Mouse (Mus musculus): ENCODE measurements at regions not wholly inside any gene's neighbourhood (a gene's known extent, or its start where the extent isn't known, plus 50 kb on each side); places are given as distances from the start of the nearest gene placed in this dataset.
"Not testable (repeated sequence)": the region's sequence is repeated elsewhere in the genome, so short reads cannot be mapped to it uniquely, and the experiment has no call there.

- no peak for DNase-seq (ENCODE audit: low spot score)
Measured at GRCm38 (mm10) chr1:194565574-194565973, 52.4 kb upstream of the Plxna2 start.

GRCm38 (mm10) chr1:194563946-194564345 is 54.1 kb upstream of the Plxna2 start:
- DNase-seq (ENCODE audit: low spot score): no peak

DNA sequence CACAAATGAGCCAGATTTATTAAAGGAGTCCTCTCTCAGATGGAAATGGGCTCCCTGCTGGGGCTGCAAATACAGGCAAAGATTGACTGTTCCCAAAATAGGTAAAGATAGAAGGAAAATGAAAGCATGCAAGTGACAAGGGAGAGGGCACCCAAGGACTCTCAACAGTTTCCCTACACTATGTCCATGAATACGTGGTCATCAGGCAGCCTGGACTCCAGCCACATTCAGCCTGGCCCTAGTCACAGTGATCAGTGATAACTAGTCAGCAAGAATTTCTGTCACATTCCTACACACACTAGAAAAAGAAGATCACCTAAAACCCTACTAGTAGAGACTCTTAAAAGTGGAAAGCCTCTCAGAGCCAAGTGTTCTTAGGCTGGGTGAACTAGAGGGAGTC is 56.9 kb upstream of the Plxna2 start:
- no peak for DNase-seq (ENCODE audit: low spot score)

DNA sequence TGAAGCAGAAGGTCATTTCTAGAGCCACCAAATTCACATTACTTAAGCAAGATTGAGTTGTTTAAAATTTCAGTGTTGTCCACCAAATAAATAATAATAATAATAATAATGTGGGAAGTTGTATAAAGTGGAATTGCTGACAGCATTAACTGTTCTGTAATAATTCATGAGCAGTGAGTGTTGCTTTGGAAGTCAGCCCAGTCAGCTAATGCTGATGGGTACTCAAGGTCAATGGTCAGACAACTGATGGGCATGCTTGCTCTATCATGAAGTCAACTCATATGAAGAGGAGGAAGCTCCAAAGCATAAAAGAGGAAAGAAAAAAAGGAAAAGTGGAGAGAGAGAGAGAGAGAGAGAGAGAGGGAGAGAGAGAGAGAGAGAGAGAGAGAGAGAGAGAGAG is 69.4 kb upstream of the Plxna2 start:
- DNase-seq (ENCODE audit: low spot score): no peak

- DNase-seq (ENCODE audit: low spot score): no peak
Measured at GRCm38 (mm10) chr1:194548243-194548642, 69.8 kb upstream of the Plxna2 start.

GRCm38 (mm10) chr1:194540923-194541322 is 77.1 kb upstream of the Plxna2 start:
- DNase-seq (ENCODE audit: low spot score): no peak

DNA sequence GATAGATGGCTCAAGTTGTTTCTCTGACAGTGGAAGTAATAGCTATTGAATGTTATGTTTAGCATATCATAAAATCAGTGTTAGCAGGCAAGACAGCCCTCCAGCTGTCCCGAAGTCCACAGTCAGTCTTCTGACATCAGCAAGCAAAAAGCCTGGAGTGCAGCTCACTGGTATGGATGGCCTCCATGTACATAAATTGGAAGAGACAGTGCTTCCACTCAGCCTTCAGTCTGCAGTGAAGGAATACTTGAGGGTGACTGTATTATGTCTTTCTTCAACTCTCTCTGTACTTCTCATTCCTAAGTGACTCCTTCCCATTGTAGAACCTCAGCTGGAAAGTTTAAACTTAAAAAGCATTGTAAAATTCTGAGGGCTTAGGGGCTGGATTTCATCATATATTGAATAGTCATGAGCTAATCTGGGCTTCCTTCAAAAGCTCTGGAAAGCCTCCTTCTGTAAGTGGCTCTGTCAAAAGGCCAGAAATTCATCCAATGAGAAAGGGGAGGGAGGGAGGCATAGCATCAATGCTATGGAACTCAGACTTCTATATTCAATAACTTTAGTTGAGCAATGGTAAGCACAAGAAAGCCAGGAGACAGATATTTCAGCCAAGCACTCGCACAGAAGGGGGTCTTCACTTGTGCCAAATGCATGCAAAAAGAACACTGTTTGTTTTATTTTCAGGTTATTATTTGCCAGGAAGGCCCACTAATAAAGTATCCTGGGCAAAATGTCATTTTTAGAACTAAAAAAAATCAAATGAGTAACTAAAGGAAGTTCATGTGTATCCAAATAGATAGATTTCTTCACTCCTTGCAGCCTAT is 90.5 kb upstream of the Plxna2 start:
- DNase-seq (ENCODE audit: low spot score): no peak

DNA sequence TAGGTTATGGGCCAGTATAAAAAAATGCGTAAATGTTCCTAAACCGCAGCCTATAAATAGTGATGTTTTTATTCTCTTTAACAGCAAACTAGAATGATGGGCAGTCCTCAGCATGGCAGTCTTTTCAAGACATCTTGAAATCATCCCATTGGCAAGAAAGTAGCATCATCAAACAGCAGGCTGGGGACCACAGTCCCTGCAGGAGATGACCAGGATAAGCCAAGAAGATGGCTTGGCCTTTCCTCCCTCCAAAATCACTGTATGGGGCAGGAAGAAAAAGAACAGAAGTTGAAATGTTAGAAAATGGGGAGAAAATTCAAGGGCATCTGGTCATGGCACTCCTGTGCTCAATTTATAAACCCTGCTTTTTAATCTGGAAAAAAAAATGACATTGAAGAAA is 93.0 kb upstream of the Plxna2 start:
- no peak for DNase-seq (ENCODE audit: low spot score)

- no peak for DNase-seq (ENCODE audit: low spot score)
Measured at GRCm38 (mm10) chr1:194521216-194521615, 96.8 kb upstream of the Plxna2 start.

- DNase-seq (ENCODE audit: low spot score): no peak
Measured at GRCm38 (mm10) chr1:194519509-194520220, 98.4 kb upstream of the Plxna2 start.

DNA sequence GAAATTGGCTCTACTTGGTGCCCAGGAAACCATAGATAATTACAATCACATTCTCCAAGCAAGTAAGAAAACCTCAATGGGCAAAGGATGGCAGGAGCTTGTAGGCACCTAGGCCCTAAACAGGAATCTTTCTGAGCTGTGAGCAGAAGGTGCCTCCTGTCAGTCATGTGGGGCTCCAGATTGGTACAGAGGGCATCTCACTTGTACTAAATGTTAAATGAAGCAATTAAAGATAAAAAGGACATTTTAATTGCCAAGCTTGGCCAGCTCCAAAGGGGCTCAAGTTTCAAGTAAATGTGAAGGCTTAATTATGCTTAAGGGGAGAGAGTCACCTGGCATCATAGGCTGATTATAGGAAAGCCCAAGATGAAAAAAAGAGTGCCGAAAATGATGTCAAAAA is 101.9 kb upstream of the Plxna2 start:
- no peak for DNase-seq (ENCODE audit: low spot score)

DNA sequence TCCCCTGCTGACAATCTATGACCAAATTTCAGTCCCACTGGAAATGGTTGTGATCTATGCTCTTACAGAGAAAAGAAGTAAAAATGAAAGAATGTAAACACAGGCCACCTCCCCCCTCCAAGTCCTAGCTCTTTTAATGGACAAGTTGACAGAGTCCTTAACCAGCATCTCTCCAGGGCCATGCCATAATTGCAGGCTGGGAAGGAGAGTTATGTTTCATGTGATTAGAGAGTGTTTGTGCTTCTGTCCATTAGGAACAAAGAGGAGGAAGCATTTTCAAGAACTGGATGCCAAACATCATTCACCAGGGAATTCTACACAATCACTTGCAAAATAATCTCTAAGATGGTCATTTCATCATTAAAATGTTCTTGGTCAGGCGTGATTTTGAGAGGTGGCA is 109.7 kb upstream of the Plxna2 start:
- DNase-seq (ENCODE audit: low spot score): no peak

DNA sequence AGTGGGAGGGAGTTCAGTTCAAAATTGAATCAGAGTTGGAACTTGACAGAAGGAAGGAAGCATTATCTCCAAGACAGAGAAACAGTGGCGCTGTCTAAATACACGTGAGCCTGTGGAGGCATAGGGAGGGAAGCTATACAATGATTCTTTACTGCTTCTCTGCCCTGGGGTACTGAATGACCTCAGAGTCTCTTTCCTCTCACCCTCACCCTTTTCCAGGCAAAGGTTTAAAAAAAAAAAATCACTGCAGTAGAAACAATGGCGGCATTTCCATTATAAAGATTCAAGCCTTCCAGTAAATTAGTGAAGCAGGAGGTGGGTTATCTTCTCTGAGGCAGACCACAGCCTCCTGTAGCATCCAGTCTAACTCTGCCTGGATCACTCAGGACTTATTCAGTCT is 112.2 kb upstream of the Plxna2 start:
- DNase-seq (ENCODE audit: low spot score): no peak

GRCm38 (mm10) chr1:194504207-194504606 is 113.8 kb upstream of the Plxna2 start:
- no peak for DNase-seq (ENCODE audit: low spot score)

- DNase-seq (ENCODE audit: low spot score): no peak
Measured at GRCm38 (mm10) chr1:194503517-194503916, 114.5 kb upstream of the Plxna2 start.

- DNase-seq (ENCODE audit: low spot score): no peak
Measured at GRCm38 (mm10) chr1:194496424-194496823, 121.6 kb upstream of the Plxna2 start.

GRCm38 (mm10) chr1:194491111-194491510 is 126.9 kb upstream of the Plxna2 start:
- DNase-seq (ENCODE audit: low spot score): no peak

DNA sequence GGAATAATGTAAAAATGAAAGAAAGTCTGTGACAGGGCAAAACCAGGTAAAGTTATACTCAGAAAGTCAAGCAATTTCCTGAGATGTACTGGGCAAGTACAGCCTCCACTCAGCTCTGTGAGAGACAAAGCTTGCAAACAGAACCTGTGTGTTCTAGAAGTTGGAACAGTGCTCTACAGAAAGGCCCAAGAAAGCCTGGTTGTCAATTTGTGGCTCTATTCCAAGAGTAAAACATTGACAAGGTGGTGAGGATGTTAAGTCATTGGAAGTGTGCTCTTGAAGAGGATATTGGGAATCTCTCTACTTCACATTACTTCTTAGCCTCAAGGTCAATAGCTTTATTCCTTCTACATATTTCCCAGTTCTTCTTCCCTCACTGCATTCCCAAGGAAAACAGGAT is 129.9 kb upstream of the Plxna2 start:
- no peak for DNase-seq (ENCODE audit: low spot score)

DNA sequence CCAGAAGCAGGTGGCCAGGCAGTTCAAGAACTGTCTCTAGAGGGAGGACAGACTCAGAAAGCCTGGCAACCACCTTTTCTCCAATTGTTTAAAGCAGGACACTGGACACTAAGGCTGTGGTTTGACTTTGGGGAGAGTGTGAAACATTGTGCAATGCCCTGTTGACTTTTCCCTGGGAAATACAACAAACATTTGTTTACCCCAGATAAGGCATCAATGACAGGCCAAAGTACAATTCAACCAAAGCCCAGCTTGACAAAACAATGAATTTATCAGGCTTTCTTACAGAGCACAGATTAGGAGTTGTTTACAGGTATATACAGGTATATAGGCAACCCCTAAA is 135.3 kb upstream of the Plxna2 start:
- no peak for DNase-seq (ENCODE audit: low spot score)

DNA sequence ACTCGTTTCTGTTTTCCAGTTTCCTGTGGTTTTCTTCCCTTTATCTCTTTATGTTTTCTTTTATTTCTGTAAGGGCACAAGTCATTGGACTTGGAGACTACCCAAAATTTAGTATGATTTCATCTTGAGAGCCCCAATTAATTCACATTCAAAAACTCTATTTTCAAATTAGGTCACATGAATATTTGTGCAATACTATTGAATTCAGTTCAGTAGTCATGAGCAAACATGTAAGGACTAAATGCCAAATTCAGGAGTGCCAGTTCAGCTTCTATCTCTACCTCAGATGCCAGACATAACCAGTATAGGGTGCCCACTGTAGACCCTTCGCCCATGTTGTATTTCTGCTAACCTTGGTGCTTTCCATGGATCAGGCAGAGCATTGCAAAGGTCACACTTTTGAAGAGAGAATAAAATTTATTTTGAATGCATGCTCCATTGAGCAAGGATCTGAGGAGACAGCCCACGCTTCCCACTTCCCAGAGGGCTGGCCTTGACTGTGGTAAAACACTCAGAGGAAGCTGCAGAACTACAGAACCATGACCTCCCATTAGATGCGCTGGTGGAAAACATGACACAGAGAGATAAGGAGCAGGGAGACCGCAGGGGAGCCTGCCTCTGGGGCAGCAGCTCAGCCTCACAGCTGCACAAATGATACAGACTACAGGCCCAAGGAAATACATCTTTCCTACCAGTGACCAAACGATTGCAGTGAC is 135.9 kb upstream of the Plxna2 start:
- DNase-seq (ENCODE audit: low spot score): peak; percentile 2

DNA sequence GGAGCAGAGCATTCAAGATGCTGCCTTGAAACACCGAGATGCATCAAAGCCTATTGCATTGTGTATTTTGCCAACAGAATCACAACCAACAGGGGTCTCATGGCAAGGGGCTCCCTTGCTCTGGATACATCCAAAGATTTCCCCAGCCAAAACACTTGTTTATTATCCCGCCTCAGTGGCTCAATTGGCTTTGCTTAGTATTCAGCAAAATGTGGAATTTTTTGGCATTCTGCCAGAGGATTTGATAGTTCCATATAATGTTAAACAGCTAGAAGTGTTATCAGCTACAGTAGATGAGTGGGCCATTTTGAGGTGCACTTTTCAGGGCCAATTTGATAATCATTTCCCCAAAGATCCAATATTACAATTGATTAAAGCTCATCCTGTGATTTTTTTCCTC is 146.7 kb upstream of the Plxna2 start:
- not testable (repeated sequence) for DNase-seq (ENCODE audit: low spot score)

GRCm38 (mm10) chr1:194452480-194452879 is 165.5 kb upstream of the Plxna2 start:
- DNase-seq (ENCODE audit: low spot score): no peak

DNA sequence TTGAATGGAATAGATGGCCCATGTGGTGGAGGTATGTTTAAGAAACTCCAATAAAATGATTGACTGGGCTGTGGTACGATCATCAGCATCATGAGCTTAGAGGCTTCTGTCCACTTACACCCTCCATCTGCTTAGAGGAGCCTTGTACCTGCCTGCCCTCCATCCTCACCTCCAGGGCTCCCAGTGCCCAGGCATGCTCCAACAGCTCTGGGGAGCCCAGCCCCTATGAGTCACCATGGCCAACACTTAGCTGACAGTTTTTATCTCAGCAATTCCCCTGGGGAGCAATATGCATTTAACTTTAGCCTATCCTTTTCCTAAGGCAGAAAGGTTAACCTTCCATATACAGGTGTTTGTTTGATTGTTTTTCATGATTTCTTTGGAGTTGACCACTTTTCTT is 174.3 kb upstream of the Plxna2 start:
- no peak for DNase-seq (ENCODE audit: low spot score)
